Mouse (Mus musculus) spleen, postnatal 10 days (tissue): ENCODE results near the gene Ripk3.

Source experiments
- DNase-seq, 2 experiments: peaks; one replicate each; pipeline ENCODE4 v3.0.0; 2021 to 2022; ENCODE audit warnings: low spot score in 2 of 2

The Ripk3 gene

DNA sequence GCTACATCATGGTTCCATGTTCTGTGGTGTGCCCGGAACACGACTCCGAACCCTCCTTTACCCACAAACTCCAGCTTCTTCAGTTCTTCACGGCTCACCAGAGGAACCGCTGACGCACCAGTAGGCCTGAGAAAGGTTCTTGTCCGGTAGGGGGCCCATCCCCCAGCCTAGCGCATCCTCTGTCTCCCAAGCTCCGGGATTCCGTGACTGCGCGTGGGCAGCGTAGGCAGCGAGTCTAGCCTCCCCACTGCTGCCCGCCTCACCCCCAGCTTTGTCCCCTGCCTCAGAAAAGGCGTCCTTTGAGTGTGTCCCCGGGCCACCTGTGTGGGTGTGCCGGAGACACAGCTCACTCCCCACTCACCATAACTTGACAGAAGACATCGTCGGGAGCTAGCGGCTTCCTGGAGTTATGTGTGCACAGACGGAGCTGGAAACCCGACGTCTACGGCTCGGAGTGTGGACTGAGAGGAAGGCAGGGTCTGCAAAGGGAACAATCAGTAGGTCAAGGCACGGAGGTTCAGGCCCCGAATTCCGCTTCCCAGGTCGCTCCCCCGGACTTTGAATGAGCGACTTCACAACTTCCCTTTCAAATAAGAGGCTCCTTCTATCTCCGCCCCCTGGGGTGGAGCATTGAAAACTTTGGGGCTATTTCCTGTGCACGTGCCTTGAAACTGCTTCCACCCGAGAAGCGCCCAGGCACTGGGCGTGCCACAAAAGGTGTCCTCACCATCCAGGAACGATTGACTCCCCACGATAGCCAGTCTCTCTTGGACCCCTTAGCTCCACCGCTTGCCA, at the start of gene Ripk3:
Ripk3 (minus strand) TSS at position 610 of the 795 bp plus-strand sequence.
- DNase-seq = peak in 1 of 2 experiments; percentile 63

DNA sequence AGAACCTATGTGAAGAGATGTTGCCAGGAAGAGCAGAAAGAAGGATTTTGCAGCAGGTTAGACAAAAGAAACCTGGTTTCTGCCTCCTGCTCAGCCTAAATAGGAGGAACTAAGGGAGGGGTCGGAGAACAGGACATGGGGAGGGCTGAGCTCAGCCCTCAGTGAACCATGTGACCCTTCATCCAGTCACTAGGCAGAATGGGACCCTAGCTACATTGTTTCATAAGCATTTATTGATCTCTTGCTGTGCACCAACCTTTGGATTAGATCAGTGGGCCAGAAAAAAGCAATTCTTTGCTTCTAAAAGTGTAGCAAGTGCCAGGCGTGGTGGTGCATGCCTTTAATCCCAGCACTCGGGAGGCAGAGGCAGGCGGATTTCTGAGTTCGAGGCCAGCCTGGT, 49.6 kb upstream of the Ripk3 start:
- DNase-seq = no peak

DNA sequence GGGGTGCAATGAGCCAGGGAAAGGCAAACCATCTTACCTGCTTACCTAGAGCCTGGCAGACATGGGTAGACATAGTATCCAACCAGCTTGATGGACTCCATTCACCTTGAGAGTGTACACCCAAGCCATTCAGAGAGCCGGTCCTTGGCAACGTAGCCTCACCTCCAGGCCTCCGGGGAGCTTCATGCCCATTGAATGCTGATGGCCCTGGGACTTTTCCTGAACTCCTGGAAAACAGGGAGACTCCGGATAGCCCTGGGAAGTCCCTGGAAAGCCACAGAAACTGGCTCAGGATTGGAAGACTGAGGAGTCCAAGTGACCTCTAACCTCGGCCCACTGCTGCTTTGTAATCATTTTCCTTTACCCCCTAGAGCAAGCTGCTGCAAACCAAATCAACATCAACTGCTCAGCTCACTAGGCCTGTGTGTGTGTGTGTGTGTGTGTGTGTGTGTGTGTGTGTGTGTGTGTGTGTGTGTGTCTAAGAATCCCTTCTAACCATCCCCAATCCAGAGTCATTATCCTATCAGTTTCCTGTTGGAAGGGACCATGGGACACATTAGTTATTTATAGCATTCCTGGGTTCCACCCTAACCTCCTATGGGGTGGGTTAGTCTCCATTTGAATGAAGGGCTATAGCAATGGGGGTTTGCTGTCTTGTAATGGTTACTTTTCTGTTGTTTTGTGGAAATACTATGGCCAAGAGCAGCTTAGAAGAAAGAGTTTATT, 46.3 kb upstream of the Ripk3 start:
- DNase-seq = no peak

DNA sequence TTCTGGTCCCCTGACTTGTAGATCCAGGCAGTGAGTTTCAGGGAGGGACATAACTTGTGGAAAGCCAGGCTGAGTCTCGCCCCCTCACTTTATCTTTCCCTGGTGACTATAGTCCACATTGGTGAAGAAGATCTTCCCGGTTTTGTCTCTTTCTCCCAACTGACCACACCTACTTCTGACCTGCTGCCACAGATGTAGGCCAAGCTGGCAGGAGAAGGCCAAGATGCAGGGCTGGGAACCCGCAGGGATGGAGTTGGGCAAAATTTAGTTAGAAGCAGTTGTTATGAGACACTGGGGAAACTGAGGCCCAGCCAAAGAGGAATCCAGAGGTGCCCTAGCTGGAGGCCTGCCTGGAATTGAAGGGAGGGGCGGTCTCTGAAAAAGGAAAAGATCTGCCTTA, 44.5 kb upstream of the Ripk3 start:
- no peak for DNase-seq

- DNase-seq = no peak
Measured at GRCm38 (mm10) chr14:55830331-55830730, 41.7 kb upstream of the Ripk3 start.

DNA sequence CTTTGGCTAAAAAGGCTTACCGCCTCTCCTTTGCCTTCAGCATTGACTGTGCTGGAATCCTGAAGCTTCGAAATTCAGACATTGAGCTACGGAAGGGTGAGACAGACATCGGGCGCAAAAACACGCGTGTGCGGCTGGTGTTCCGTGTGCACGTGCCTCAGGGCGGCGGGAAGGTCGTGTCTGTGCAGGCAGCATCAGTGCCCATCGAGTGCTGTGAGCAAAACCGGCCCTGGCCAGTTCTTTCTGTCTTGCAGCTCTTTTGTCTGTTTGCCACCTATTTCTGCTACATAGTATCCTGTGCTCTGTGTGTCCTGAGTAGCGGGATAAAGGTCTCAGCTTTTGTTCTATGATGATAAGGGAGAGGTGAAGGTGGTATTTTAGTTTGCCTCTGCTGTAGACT, 41.2 kb upstream of the Ripk3 start:
- peak in 1 of 2 experiments; percentile 9 for DNase-seq

- DNase-seq = peak in 1 of 2 experiments; percentile 13
Measured at GRCm38 (mm10) chr14:55828716-55829263, 40.1 kb upstream of the Ripk3 start.

DNA sequence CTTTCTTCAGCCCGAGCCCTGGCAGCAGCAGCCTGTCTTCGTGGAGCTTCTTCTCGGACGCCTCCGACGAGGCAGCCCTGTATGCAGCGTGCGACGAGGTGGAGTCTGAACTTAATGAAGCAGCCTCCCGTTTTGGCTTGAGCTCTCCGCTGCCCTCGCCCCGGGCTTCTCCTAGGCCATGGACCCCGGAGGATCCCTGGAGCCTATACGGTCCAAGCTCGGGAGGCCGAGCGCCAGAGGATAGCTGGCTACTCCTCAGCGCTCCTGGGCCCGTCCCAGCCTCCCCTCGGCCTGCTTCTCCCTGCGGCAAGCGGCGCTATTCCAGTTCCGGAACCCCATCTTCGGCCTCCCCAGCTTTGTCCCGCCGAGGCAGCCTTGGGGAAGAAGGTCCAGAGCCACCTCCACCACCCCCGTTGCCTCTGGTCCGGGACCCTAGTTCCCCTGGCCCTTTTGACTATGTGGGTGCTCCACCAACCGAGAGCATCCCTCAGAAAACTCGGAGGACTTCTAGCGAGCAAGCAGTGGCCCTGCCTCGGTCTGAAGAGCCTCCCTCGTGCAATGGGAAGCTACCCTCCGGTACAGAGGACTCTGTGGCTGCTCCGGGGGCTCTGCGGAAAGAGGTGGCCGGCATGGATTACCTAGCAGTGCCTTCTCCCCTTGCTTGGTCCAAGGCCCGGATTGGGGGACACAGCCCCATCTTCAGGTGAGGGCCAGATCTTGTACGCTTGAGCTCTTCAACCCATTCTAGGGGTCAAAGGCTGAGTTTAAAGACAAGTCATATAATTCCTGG, 38.1 kb upstream of the Ripk3 start:
- DNase-seq = peak in 1 of 2 experiments; percentile 11

GRCm38 (mm10) chr14:55826142-55826541, 37.5 kb upstream of the Ripk3 start:
- DNase-seq = peak in 1 of 2 experiments; percentile 10

DNA sequence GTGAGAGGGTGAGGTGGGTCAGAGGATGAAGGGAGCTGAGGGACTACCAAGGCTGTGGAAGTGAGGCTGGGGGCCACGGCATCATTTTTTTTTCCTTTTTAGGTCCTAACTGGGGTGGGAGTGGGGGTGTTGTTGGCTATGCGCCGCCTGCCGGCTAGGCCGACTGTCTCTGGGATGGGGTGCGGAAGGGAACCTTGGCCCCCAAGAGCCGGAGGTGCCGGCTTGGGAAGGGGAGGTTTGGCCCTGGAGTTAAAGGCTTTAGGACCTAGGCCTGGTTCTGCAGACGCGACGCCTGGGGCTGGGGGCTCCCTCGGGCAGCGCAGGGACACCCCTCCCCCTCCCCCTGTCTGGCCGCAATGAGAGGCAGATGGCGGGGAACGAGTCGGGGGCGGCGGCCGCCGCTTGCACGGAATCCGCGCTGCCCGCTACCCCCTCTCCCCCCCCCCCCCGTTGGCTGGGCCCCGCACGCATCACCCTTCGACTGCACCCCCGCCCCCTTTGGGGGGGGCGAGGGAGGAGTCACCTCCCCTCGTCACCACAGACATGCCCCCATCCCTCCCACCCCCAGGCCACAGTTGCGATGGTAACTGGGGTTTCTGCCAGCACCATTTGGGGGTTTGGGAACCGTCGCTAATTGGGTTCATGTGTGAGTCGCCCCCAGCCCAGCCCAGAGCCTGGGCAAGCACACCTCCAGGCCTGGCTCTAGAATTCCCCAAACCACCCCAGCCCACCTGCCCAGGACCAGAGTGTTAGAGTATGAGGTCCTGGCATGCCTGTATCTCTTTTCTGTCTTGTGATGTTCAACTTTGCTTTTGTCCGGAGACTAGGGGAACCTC, 36.8 kb upstream of the Ripk3 start:
- peak; percentile 5 to 15 for DNase-seq

GRCm38 (mm10) chr14:55824481-55825215, 36.0 kb upstream of the Ripk3 start:
- DNase-seq = peak; percentile 2 to 10

DNA sequence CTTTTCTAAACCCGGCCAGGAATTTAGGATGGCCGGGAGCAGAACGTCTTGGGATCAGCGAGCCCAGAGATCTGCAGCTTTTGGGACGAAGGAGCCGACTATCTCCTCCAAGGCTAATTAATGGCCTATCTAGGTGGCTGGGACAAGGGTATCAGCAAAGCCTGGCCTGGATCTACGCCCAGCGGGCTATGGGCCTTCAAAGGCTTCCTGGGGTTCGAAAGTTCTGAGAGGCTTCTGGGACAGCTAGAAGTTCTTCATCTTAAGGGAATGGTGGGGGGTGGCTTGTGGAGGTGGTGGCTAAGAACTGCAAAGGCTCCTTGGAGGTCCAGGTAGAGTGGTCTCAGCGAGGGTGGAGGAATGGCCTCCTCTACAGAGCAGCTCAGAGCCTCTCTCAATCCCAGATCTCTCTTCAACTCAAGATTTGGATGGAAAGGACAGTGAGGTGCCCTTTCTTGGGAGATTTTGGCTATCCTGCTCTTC, 35.4 kb upstream of the Ripk3 start:
- DNase-seq = peak; percentile 4 to 12

GRCm38 (mm10) chr14:55822991-55823762, 34.5 kb upstream of the Ripk3 start, which contains the start of gene Nfatc4:
Gene Nfatc4, plus strand, starts transcription at chr14:55823144.
- DNase-seq = peak; percentile 12 to 38

DNA sequence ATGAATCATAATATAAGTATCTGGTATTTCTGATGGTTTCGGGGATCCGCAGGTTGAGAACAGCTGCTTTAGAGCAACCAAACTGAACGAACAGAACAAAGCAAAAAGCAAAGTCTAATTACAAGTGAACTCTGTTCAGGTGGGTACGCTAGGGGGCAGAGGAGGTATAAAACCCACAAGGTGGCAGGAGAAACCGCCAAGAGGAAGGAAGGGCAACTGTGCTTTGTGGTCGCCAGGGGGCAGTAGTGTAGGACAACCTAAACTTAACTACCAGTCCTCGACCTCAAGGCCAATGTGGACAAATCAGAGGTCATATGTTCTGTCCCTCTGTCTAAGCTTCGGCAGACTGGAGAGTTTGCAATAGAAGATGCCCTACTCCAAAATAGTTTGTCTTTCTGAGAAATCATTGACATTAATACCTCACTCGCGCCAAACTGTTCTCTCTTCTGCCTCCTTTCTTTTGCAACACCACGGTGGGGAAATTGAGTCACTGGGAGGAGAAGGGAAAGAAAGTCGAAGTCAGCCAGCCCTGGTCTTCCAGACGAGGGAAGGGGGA, 33.8 kb upstream of the Ripk3 start:
- peak; percentile 36 to 80 for DNase-seq

GRCm38 (mm10) chr14:55820576-55820975, 31.9 kb upstream of the Ripk3 start:
- peak; percentile 1 to 7 for DNase-seq

DNA sequence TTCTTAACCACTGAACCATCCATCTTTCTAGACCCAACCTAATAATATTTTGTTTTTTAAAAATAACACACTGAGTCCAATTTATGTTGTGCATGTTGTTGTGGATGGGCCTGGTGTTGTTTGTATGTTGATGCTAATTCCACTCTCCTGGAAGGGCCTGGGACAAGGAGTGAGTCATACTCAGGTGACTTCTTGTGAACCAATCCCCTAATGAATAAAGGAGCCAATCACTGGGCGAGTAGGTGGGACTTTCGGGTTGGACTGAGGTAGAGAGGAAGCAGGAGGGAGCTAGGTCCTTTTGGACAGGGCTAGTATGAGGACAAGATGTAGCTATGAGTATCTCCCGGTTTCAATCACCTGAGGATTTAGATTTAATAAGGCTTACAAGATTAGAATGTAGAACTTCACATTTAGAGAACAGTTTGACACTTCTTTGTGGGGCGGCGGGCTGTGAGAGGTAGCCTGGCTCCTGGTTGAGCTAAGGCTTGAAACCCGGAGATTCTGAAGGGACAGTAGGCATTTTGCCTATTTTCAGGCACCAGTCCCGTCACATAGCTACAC, 31.3 kb upstream of the Ripk3 start:
- peak in 1 of 2 experiments; percentile 7 for DNase-seq

DNA sequence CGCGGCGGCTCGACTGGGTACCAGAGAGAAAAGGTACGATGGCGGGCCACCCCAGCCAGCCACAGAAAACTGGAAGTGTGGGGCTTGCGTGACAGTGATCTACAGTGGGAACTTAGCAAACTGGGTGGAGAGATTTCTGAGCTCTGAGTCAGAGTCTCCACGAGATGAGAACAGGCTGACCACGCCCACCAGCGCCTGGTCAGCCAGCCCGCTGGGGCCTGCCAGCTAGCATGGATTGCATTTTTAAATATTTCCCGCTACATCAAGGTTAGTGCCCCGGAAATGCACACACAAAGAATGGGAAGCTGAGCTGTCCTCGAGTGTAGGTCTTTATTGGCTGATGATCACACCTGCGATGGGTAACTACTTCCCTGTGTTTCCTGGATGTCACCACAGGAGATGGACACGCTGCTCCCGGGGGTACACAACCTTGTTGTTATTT, 26.7 kb upstream of the Ripk3 start:
- no peak for DNase-seq

DNA sequence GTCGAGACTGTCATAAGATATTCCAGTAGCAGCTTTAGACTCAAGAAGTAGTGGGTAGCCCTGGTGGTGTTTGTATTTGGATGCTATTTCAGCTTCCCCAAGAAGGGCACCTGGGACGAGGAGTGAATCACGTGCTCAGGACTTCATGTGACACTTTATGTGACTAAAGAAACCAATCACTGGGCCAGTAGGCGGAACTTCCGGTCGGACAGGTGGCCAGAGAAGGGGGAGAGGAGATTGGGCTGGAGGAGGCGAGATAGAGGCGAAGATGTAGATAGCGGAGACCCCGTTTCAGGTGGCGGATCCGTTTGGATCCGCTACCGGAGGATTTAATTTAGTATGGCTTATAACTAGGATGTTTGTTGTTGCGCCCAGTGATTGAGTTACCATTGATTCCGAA, 26.2 kb upstream of the Ripk3 start:
- peak; percentile 4 to 52 for DNase-seq
